Mouse (Mus musculus): ENCODE measurements around the gene Ccdc57.

The Ccdc57 gene

DNA sequence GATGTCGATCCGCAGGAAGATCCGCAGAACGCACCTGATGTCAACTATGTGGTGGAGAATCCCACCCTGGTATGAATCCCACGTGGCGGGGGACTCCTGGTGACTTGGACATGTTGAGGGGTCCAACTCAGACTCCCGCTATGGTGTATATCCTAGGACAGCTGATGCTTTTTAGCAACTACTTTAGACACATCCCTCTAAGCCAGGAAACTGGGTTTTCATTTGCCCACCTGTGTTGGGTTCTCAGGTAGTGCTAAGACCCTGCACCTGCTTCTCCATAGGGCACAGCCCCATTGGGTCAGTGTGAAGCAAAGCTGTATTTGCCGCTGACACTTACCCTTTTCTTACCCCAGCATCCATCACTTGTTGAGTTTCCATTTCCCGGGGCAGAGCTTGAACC lies 147.5 kb downstream of the Ccdc57 start:
- 32% methylated on average over 9 of the region's 9 CpGs for WGBS

GRCm38 (mm10) chr11:120784064-120784791 lies 148.4 kb downstream of the Ccdc57 start, which contains the start of the genes Rfng and Gps1:
Gene Rfng, minus strand, starts transcription at chr11:120784207.
Gene Gps1, plus strand, starts transcription at chr11:120784272.
- WGBS = under 1% methylated on average over 104 of the region's 107 CpGs

DNA sequence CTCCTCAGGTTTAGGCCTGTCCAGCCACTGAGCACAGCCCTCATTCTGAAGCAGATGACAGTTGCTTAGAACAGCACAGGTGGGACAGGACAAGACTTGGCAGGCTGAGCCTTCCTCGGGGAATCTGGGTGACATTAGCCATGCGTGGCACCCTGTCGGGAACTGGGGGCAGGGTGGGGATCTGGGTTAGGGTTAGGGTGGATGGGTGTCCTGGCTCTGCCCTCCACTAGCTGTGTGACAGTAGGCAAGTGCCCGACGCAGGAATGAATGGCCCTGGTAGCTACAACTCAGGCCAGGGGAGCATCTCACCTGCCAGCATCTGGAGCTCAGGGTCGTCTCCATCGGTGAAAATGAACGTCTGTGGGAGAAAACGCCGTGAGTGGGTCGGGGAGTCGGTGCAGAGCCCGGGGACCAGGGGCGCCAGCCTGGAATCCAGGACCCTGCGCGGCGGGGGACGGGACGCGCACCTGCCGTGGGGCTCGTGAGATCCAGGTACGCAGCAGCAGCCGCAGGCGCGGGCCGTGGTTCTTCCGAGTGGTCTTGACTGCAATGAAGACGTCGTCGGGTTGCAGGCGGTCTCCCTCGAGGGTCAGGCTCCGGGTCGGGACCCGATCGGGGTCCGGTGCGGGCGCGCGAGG lies 149.1 kb downstream of the Ccdc57 start:
- WGBS = 1% methylated on average over 42 of the region's 42 CpGs

GRCm38 (mm10) chr11:120781361-120781760 lies 151.3 kb downstream of the Ccdc57 start:
- WGBS = 98% methylated on average over 6 of the region's 6 CpGs

DNA sequence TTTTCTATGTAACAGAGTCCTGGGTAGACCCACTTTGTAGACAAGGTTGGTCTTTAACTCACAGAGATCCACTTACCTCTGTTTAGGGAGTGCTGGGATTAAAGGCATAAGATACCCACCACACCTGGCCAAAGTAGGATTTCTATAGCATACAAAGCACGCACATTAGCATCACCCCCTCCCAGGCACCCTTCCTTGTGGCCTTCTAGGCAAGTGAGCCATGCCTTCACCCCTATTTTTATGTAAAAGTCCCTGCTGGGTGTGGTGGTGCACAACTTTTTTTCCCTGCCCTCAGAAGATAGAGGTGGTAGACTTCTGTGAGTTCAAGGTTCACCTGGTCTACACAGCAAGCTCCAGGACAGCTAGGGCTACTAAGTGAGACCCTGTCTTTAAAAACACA lies 152.8 kb downstream of the Ccdc57 start:
- WGBS = 92% methylated on average over 1 of the region's 1 CpGs

GRCm38 (mm10) chr11:120777123-120777522 lies 155.5 kb downstream of the Ccdc57 start:
- 20% methylated on average over 6 of the region's 6 CpGs for WGBS
